Mouse (Mus musculus): ENCODE results near the gene S100a13. TPM values are rescaled to one million over a fixed set of nuclear protein-coding genes. Genes with fewer than 3 reads are reported as not detected.

Gene S100a13
- 19.8 and 20.1 TPM in 2 replicates for polyA plus RNA-seq (2016; fragmentation: Nextera tagmentation; extraction: Ambion mirVana)

GRCm38 (mm10) chr3:90513796-90514590 lies at the start of gene S100a13, which contains the start of gene S100a1:
S100a13 (plus strand) TSS chr3:90514435.
S100a1 (minus strand) TSS chr3:90514392.
- Histone ChIP-seq H3K4me1 (replicated peaks) (peaks cover 11% of the 10 kb centered on the region; the same call in 1 of the 2 replicates), H3K36me3 (0 out of 2 replicates have a peak, but pooled peaks cover 4% of the 10 kb centered on the region), H3K9me3 (no peaks in the 10 kb centered on the region), H3K4me3 (replicated peaks) (peak within 1 kb of the TSS; percentile 35), H3K9ac (replicated peaks) (peak within 1 kb of the TSS; percentile 46), H3K27me3 (peaks cover 25% of the 10 kb centered on the region), H3K4me2 (peak within 1 kb of the TSS; percentile 74), H3K27ac (no peak within 1 kb of the TSS)
- WGBS, result 5% methylated on average over 25 of the region's 25 CpGs
- no peak for ATAC-seq (ENCODE audit: insufficient number of reproducible peaks, insufficient read depth, low FRiP score, low TSS enrichment, low read depth)

GRCm38 (mm10) chr3:90464552-90465080 lies 49.6 kb upstream of the S100a13 start:
- Histone ChIP-seq H3K4me2 (peak overlapping the region; percentile 74), H3K27ac (no peak overlapping the region), H3K4me3 (replicated peaks) (peak overlapping the region; percentile 50), H3K4me1 (replicated peaks) (peaks cover 17% of the 10 kb centered on the region), H3K36me3 (no peaks in the 10 kb centered on the region), H3K27me3 (peaks cover 63% of the 10 kb centered on the region), H3K9ac (replicated peaks) (peak overlapping the region; percentile 55; the same call in 1 of the 2 replicates), H3K9me3 (no peaks in the 10 kb centered on the region)
- ATAC-seq (ENCODE audit: insufficient number of reproducible peaks, insufficient read depth, low FRiP score, low TSS enrichment, low read depth), result no peak
- 12% methylated on average over 37 of the region's 37 CpGs for WGBS

GRCm38 (mm10) chr3:90465081-90465685 lies 49.1 kb upstream of the S100a13 start:
- H3K27me3 ChIP-seq, result peaks cover 63% of the 10 kb centered on the region
- ATAC-seq (ENCODE audit: insufficient number of reproducible peaks, insufficient read depth, low FRiP score, low TSS enrichment, low read depth), result peak; percentile 10; the same call in 1 of the 2 replicates

GRCm38 (mm10) chr3:90465686-90466310 lies 48.4 kb upstream of the S100a13 start, which contains the start of gene Npr1:
Npr1 (minus strand) TSS chr3:90465866.
- ATAC-seq (ENCODE audit: insufficient number of reproducible peaks, insufficient read depth, low FRiP score, low TSS enrichment, low read depth), result peak; percentile 43
- Histone ChIP-seq H3K4me1 (replicated peaks) (peaks cover 17% of the 10 kb centered on the region), H3K27ac (no peak within 1 kb of the TSS)

More at GRCm38 (mm10) chr3:90465081-90465685, 49.1 kb upstream of the S100a13 start:
- Histone ChIP-seq H3K4me1 (replicated peaks) (peaks cover 17% of the 10 kb centered on the region), H3K36me3 (no peaks in the 10 kb centered on the region), H3K27ac (no peak overlapping the region), H3K9me3 (no peaks in the 10 kb centered on the region), H3K9ac (replicated peaks) (peak overlapping the region; percentile 55), H3K4me2 (peak overlapping the region; percentile 74), H3K4me3 (replicated peaks) (peak overlapping the region; percentile 50)
- 2% methylated on average over 75 of the region's 75 CpGs for WGBS

GRCm38 (mm10) chr3:90466311-90466766 lies 47.9 kb upstream of the S100a13 start:
- H3K4me2 ChIP-seq, result peak overlapping the region; percentile 74

More at GRCm38 (mm10) chr3:90465686-90466310, 48.4 kb upstream of the S100a13 start, which contains the start of gene Npr1:
- Histone ChIP-seq H3K27me3 (peaks cover 57% of the 10 kb centered on the region), H3K4me3 (replicated peaks) (peak within 1 kb of the TSS; percentile 50), H3K9me3 (no peaks in the 10 kb centered on the region), H3K4me2 (peak within 1 kb of the TSS; percentile 74), H3K9ac (replicated peaks) (peak within 1 kb of the TSS; percentile 55), H3K36me3 (no peaks in the 10 kb centered on the region)
- under 1% methylated on average over 37 of the region's 49 CpGs for WGBS

GRCm38 (mm10) chr3:90467618-90468300 lies 46.5 kb upstream of the S100a13 start:
- peaks cover 39% of the 10 kb centered on the region for H3K27me3 ChIP-seq
- no peaks in the 10 kb centered on the region for H3K9me3 ChIP-seq
- peaks cover 17% of the 10 kb centered on the region for H3K4me1 ChIP-seq (replicated peaks)
- no peak overlapping the region for H3K4me3 ChIP-seq (replicated peaks)
- no peak for ATAC-seq (ENCODE audit: insufficient number of reproducible peaks, insufficient read depth, low FRiP score, low TSS enrichment, low read depth)
- no peak overlapping the region for H3K27ac ChIP-seq
- no peaks in the 10 kb centered on the region for H3K36me3 ChIP-seq
- WGBS, result 91% methylated on average over 10 of the region's 10 CpGs
- no peak overlapping the region for H3K4me2 ChIP-seq
- no peak overlapping the region for H3K9ac ChIP-seq (replicated peaks)

More at GRCm38 (mm10) chr3:90466311-90466766, 47.9 kb upstream of the S100a13 start:
- Histone ChIP-seq H3K27ac (no peak overlapping the region), H3K9me3 (no peaks in the 10 kb centered on the region), H3K4me1 (replicated peaks) (peaks cover 17% of the 10 kb centered on the region), H3K4me3 (replicated peaks) (peak overlapping the region; percentile 50), H3K9ac (replicated peaks) (peak overlapping the region; percentile 55), H3K36me3 (no peaks in the 10 kb centered on the region), H3K27me3 (peaks cover 52% of the 10 kb centered on the region)
- peak; percentile 19; the same call in 1 of the 2 replicates for ATAC-seq (ENCODE audit: insufficient number of reproducible peaks, insufficient read depth, low FRiP score, low TSS enrichment, low read depth)
- under 1% methylated on average over 15 of the region's 15 CpGs for WGBS

- Histone ChIP-seq H3K9ac (replicated peaks) (no peak overlapping the region), H3K36me3 (0 out of 2 replicates have a peak, but pooled peaks cover under 1% of the 10 kb centered on the region), H3K4me2 (no peak overlapping the region), H3K4me3 (replicated peaks) (no peak overlapping the region), H3K27ac (no peak overlapping the region), H3K4me1 (replicated peaks) (peaks cover 5% of the 10 kb centered on the region), H3K27me3 (no peaks in the 10 kb centered on the region; the same call in 1 of the 2 replicates), H3K9me3 (no peaks in the 10 kb centered on the region)
- 28% methylated on average over 3 of the region's 3 CpGs for WGBS
- ATAC-seq (ENCODE audit: insufficient number of reproducible peaks, insufficient read depth, low FRiP score, low TSS enrichment, low read depth), result no peak
Measured at GRCm38 (mm10) chr3:90472213-90472612, 42.0 kb upstream of the S100a13 start.

GRCm38 (mm10) chr3:90475151-90475830 lies 38.9 kb upstream of the S100a13 start:
- Histone ChIP-seq H3K9me3 (no peaks in the 10 kb centered on the region), H3K4me3 (replicated peaks) (0 out of 2 replicates have a peak overlapping the region, but pooled peaks have one; percentile 24), H3K36me3 (peaks cover 30% of the 10 kb centered on the region), H3K9ac (replicated peaks) (no peak overlapping the region), H3K27ac (no peak overlapping the region), H3K4me2 (no peak overlapping the region; the same call in 1 of the 2 replicates), H3K4me1 (replicated peaks) (peaks cover 11% of the 10 kb centered on the region), H3K27me3 (no peaks in the 10 kb centered on the region)
- ATAC-seq (ENCODE audit: insufficient number of reproducible peaks, insufficient read depth, low FRiP score, low TSS enrichment, low read depth), result 0 out of 2 replicates have a peak, but pooled peaks have one; percentile 12
- 41% methylated on average over 16 of the region's 16 CpGs for WGBS

GRCm38 (mm10) chr3:90475831-90476611 lies 38.2 kb upstream of the S100a13 start, which contains the start of gene Ilf2:
Ilf2 (plus strand) TSS chr3:90476126.
- peaks cover 11% of the 10 kb centered on the region for H3K4me1 ChIP-seq (replicated peaks)
- peak within 1 kb of the TSS; percentile 93 for H3K9ac ChIP-seq (replicated peaks)
- H3K36me3 ChIP-seq, result peaks cover 38% of the 10 kb centered on the region
- H3K4me2 ChIP-seq, result peak within 1 kb of the TSS; percentile 81
- under 1% methylated on average over 45 of the region's 45 CpGs for WGBS
- peak within 1 kb of the TSS; percentile 76 for H3K4me3 ChIP-seq (replicated peaks)
- peak; percentile 99 for ATAC-seq (ENCODE audit: insufficient number of reproducible peaks, insufficient read depth, low FRiP score, low TSS enrichment, low read depth)
- H3K27ac ChIP-seq, result peak within 1 kb of the TSS; percentile 97
- H3K27me3 ChIP-seq, result no peaks in the 10 kb centered on the region
- no peaks in the 10 kb centered on the region for H3K9me3 ChIP-seq

All from limb, embryonic 12.5 days (tissue).